Mouse (Mus musculus) neural tube, embryonic 12.5 days (tissue): ENCODE results near the gene Zfp688. TPM values are rescaled to one million over a fixed set of nuclear protein-coding genes. Genes with fewer than 3 reads are reported as not detected.
"Not testable (repeated sequence)": the region's sequence is repeated elsewhere in the genome, so short reads cannot be mapped to it uniquely, and the experiment has no call there.

Experiments
- ATAC-seq: fragments of 200-750 bp; cut with Nextera tagmentation; 2 replicates; pipeline ENCODE4 v1.8.0; 2017; ENCODE audit warnings: low read depth, mild to moderate bottlenecking, moderate TSS enrichment, moderate library complexity; ENCODE audit not compliant: low FRiP score
- H3K27ac ChIP-seq: fragments of 300-500 bp; sonication (generic); 2 replicates; pipeline ENCODE4 v1.5.1; 2016
- H3K27me3 ChIP-seq: fragments of 300-500 bp; sonication (generic); replicated peaks from 2 replicates; pipeline ENCODE4 v1.6.1; 2016; ENCODE audit warnings: mild to moderate bottlenecking
- H3K36me3 ChIP-seq: fragments of 300-500 bp; sonication (generic); 2 replicates; pipeline ENCODE4 v1.6.1; 2016; ENCODE audit warnings: mild to moderate bottlenecking
- H3K4me1 ChIP-seq: fragments of 300-500 bp; sonication (generic); 2 replicates; pipeline ENCODE4 v1.6.1; 2016
- H3K4me2 ChIP-seq: fragments of 300-500 bp; sonication (generic); replicated peaks from 2 replicates; pipeline ENCODE4 v1.6.1; 2016; ENCODE audit warnings: mild to moderate bottlenecking
- H3K4me3 ChIP-seq: fragments of 300-500 bp; sonication (generic); 2 replicates; pipeline ENCODE4 v1.5.1; 2016
- H3K9ac ChIP-seq: fragments of 300-500 bp; sonication (generic); 2 replicates; pipeline ENCODE4 v1.6.1; 2016; ENCODE audit warnings: mild to moderate bottlenecking
- H3K9me3 ChIP-seq: fragments of 300-500 bp; sonication (generic); 2 replicates; pipeline ENCODE4 v1.6.1; 2016; ENCODE audit warnings: mild to moderate bottlenecking
- WGBS: fragments of 180-500 bp; shearing (Covaris S2); methylation state at CpG from one replicate; pipeline ENCODE4 v1.1.7; 2016; 5-methylcytosine and 5-hydroxymethylcytosine counted together
- polyA plus RNA-seq: library from polyadenylated mRNA; unstranded; fragments of >200 nt; fragmentation: Nextera tagmentation; extraction: Ambion mirVana; gene quantifications from 2 replicates; pipeline ENCODE4 v1.2.1, GENCODE M21; 2016

The Zfp688 gene
- polyA plus RNA-seq, 1 experiment from 2014 or later, result 31.4 TPM

GRCm38 (mm10) chr7:127449966-127450365 lies 28.1 kb upstream of the Zfp688 start:
- Histone ChIP-seq H3K9me3 (no peaks in the 10 kb centered on the region), H3K27me3 (no peaks in the 10 kb centered on the region), H3K4me1 (peaks cover 44% of the 10 kb centered on the region), H3K27ac (no peak overlapping the region), H3K4me2 (peak overlapping the region; percentile 83), H3K4me3 (peak overlapping the region; percentile 85), H3K36me3 (peaks cover 41% of the 10 kb centered on the region), H3K9ac (peak overlapping the region; percentile 61)
- ATAC-seq, result no peak
- WGBS, result 84% methylated on average over 7 of the region's 7 CpGs

- under 1% methylated on average over 54 of the region's 54 CpGs for WGBS
- Histone ChIP-seq H3K4me3 (peak within 1 kb of the TSS; percentile 85), H3K27ac (peak within 1 kb of the TSS; percentile 92), H3K9ac (peak within 1 kb of the TSS; percentile 93), H3K4me1 (peaks cover 44% of the 10 kb centered on the region), H3K9me3 (no peaks in the 10 kb centered on the region), H3K36me3 (peaks cover 50% of the 10 kb centered on the region), H3K4me2 (peak within 1 kb of the TSS; percentile 83), H3K27me3 (no peaks in the 10 kb centered on the region)
- peak; percentile 94 for ATAC-seq
These were observed 26.8 kb upstream of the Zfp688 start, which contains the start of gene Zfp689 for GRCm38 (mm10) chr7:127448521-127449300. TSS of gene Zfp689 (minus strand) at chr7:127449158.

- H3K4me1 ChIP-seq, result peaks cover 7% of the 10 kb centered on the region; the same call in 1 of the 2 replicates
- H3K4me3 ChIP-seq, result no peak overlapping the region
- no peaks in the 10 kb centered on the region for H3K27me3 ChIP-seq
- no peak for ATAC-seq
- H3K36me3 ChIP-seq, result peaks cover 52% of the 10 kb centered on the region
- H3K4me2 ChIP-seq, result no peak overlapping the region
- H3K27ac ChIP-seq, result no peak overlapping the region
- H3K9ac ChIP-seq, result no peak overlapping the region
- no peaks in the 10 kb centered on the region for H3K9me3 ChIP-seq
- WGBS, result 92% methylated on average over 20 of the region's 20 CpGs
These were observed 22.1 kb upstream of the Zfp688 start for GRCm38 (mm10) chr7:127443976-127444375.

GRCm38 (mm10) chr7:127437724-127438123 lies 15.9 kb upstream of the Zfp688 start:
- no peak for ATAC-seq
- Histone ChIP-seq H3K9ac (no peak overlapping the region), H3K4me2 (no peak overlapping the region), H3K9me3 (peaks cover 13% of the 10 kb centered on the region), H3K36me3 (peaks cover 14% of the 10 kb centered on the region), H3K4me1 (no peaks in the 10 kb centered on the region), H3K27me3 (no peaks in the 10 kb centered on the region), H3K4me3 (no peak overlapping the region), H3K27ac (no peak overlapping the region)
- WGBS, result 87% methylated on average over 3 of the region's 3 CpGs

GRCm38 (mm10) chr7:127435206-127435605 lies 13.3 kb upstream of the Zfp688 start:
- Histone ChIP-seq H3K36me3 (no peaks in the 10 kb centered on the region), H3K9me3 (peaks cover 13% of the 10 kb centered on the region), H3K27ac (no peak overlapping the region), H3K27me3 (no peaks in the 10 kb centered on the region), H3K4me1 (no peaks in the 10 kb centered on the region), H3K9ac (no peak overlapping the region), H3K4me2 (no peak overlapping the region), H3K4me3 (no peak overlapping the region)
- no peak for ATAC-seq
- 94% methylated on average over 4 of the region's 4 CpGs for WGBS

- H3K27me3 ChIP-seq, result peaks cover 8% of the 10 kb centered on the region; the same call in 1 of the 2 replicates
- no peak overlapping the region for H3K27ac ChIP-seq
- no peak overlapping the region for H3K4me3 ChIP-seq
- H3K4me2 ChIP-seq, result no peak overlapping the region
- 72% methylated on average over 3 of the region's 3 CpGs for WGBS
- H3K36me3 ChIP-seq, result no peaks in the 10 kb centered on the region
- H3K9me3 ChIP-seq, result no peaks in the 10 kb centered on the region
- no peak for ATAC-seq
- no peak overlapping the region for H3K9ac ChIP-seq
- peaks cover 6% of the 10 kb centered on the region; the same call in 1 of the 2 replicates for H3K4me1 ChIP-seq
These were observed 4.5 kb upstream of the Zfp688 start for GRCm38 (mm10) chr7:127426354-127426753.

- no peak overlapping the region for H3K9ac ChIP-seq
- no peak overlapping the region for H3K27ac ChIP-seq
- no peaks in the 10 kb centered on the region for H3K9me3 ChIP-seq
- H3K4me2 ChIP-seq, result no peak overlapping the region
- H3K4me1 ChIP-seq, result peaks cover 11% of the 10 kb centered on the region; the same call in 1 of the 2 replicates
- H3K4me3 ChIP-seq, result no peak overlapping the region
- ATAC-seq, result no peak
- H3K27me3 ChIP-seq, result peaks cover 8% of the 10 kb centered on the region; the same call in 1 of the 2 replicates
- H3K36me3 ChIP-seq, result no peaks in the 10 kb centered on the region
- WGBS, result 86% methylated on average over 2 of the region's 2 CpGs
These were observed 4.0 kb upstream of the Zfp688 start for GRCm38 (mm10) chr7:127425911-127426310.

GRCm38 (mm10) chr7:127425291-127425690 lies 3.4 kb upstream of the Zfp688 start:
- Histone ChIP-seq H3K27ac (no peak overlapping the region), H3K4me3 (no peak overlapping the region), H3K9ac (no peak overlapping the region), H3K27me3 (peaks cover 8% of the 10 kb centered on the region; the same call in 1 of the 2 replicates), H3K9me3 (no peaks in the 10 kb centered on the region), H3K4me1 (peaks cover 11% of the 10 kb centered on the region; the same call in 1 of the 2 replicates), H3K4me2 (no peak overlapping the region), H3K36me3 (no peaks in the 10 kb centered on the region)
- ATAC-seq, result no peak
- 89% methylated on average over 3 of the region's 3 CpGs for WGBS

- peak overlapping the region; percentile 96 for H3K4me2 ChIP-seq
- peaks cover 8% of the 10 kb centered on the region; the same call in 1 of the 2 replicates for H3K27me3 ChIP-seq
- WGBS, result 1% methylated on average over 15 of the region's 15 CpGs
- H3K27ac ChIP-seq, result no peak overlapping the region
- no peaks in the 10 kb centered on the region for H3K9me3 ChIP-seq
- H3K4me1 ChIP-seq, result peaks cover 11% of the 10 kb centered on the region; the same call in 1 of the 2 replicates
- peaks cover 7% of the 10 kb centered on the region for H3K36me3 ChIP-seq
- peak overlapping the region; percentile 89; the same call in 1 of the 2 replicates for H3K9ac ChIP-seq
- peak; percentile 72 for ATAC-seq
- H3K4me3 ChIP-seq, result peak overlapping the region; percentile 81
These were observed 379 bp upstream of the Zfp688 start for GRCm38 (mm10) chr7:127422247-127422646.

- Histone ChIP-seq H3K4me2 (no peak overlapping the region), H3K9me3 (no peaks in the 10 kb centered on the region), H3K4me1 (no peaks in the 10 kb centered on the region), H3K27me3 (no peaks in the 10 kb centered on the region), H3K9ac (no peak overlapping the region), H3K36me3 (no peaks in the 10 kb centered on the region), H3K4me3 (no peak overlapping the region), H3K27ac (no peak overlapping the region)
- no peak for ATAC-seq
- 73% methylated on average over 2 of the region's 2 CpGs for WGBS
These were observed 10.4 kb downstream of the Zfp688 start for GRCm38 (mm10) chr7:127411418-127411817.

- peak within 1 kb of the TSS; percentile 46 for H3K4me3 ChIP-seq
- not testable (repeated sequence) for H3K27ac ChIP-seq, H3K4me1 ChIP-seq, H3K9me3 ChIP-seq, H3K36me3 ChIP-seq, H3K27me3 ChIP-seq
- peak within 1 kb of the TSS; percentile 92 for H3K4me2 ChIP-seq
- peak; percentile 91 for ATAC-seq
- 7% methylated on average over 40 of the region's 40 CpGs for WGBS
- H3K9ac ChIP-seq, result peak within 1 kb of the TSS; percentile 76
These were observed 15.6 kb downstream of the Zfp688 start, which contains the start of gene Zfp764 for GRCm38 (mm10) chr7:127406002-127406987. TSS of gene Zfp764 (minus strand) at chr7:127406822.

- H3K4me2 ChIP-seq, H3K9ac ChIP-seq, H3K4me1 ChIP-seq, ATAC-seq, H3K27ac ChIP-seq, H3K36me3 ChIP-seq, H3K9me3 ChIP-seq, H3K27me3 ChIP-seq, H3K4me3 ChIP-seq: not testable (repeated sequence)
- WGBS, result 95% methylated on average over 6 of the region's 6 CpGs
These were observed 17.8 kb downstream of the Zfp688 start for GRCm38 (mm10) chr7:127404101-127404500.
